Mouse (Mus musculus) testis, postnatal 14 days (tissue): ENCODE measurements at regions not wholly inside any gene's neighbourhood (a gene's known extent, or its start where the extent isn't known, plus 50 kb on each side); places are given as distances from the start of the nearest gene placed in this dataset.

Experiments
- DNase-seq: peaks from one replicate; pipeline ENCODE4 v3.0.0; 2021; ENCODE audit warnings: low spot score

GRCm38 (mm10) chr12:55926276-55926973 is 90.3 kb downstream of the Brms1l start:
- DNase-seq, result no peak
